Mouse (Mus musculus) lung, postnatal 0 days (tissue): ENCODE measurements around the gene Fgfr1op.
"Not testable (repeated sequence)": the region's sequence is repeated elsewhere in the genome, so short reads cannot be mapped to it uniquely, and the experiment has no call there.

Experiments
- CTCF ChIP-seq: IDR thresholded peaks from 2 replicates; pipeline ENCODE4 v1.5.1; 2016; ENCODE audit warnings: antibody characterized with exemption, mild to moderate bottlenecking
- EP300 ChIP-seq: IDR thresholded peaks from 2 replicates; pipeline ENCODE4 v1.6.1; 2016; ENCODE audit warnings: antibody characterized with exemption, mild to moderate bottlenecking, control low read depth

- not testable (repeated sequence) for TF ChIP-seq CTCF, EP300
Measured at GRCm38 (mm10) chr17:8140210-8140609, 25.1 kb upstream of the Fgfr1op start.
